Mouse (Mus musculus) embryo, embryonic 11.5 days (tissue): ENCODE data around the gene 4921509C19Rik.
"Not testable (repeated sequence)": the region's sequence is repeated elsewhere in the genome, so short reads cannot be mapped to it uniquely, and the experiment has no call there.

Experiments used
- DNase-seq: peaks from one replicate; pipeline ENCODE4 v3.0.0-alpha.2; 2012; ENCODE audit warnings: low read depth, low spot score

Gene 4921509C19Rik

DNA sequence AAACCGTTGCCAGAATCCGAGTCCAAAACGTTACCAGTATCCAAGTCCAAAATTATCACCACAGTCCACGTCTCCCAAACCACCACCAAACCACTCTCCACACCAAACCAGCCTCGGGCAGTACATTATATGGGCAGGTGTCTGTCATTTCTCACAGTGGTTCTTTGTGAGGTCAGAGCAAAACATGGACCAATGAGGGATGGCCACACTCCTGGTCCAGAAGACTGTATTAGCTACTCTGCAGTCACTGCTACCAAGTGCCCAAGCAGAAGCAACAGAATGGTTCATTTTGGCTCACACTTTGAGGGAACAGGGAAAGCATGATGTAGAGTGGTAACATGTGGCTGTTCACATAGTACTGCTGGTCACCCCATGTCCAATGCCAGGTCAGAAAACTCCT lies at the start of gene 4921509C19Rik:
TSS of gene 4921509C19Rik (minus strand) at position 101 of the 400 bp plus-strand sequence.
- not testable (repeated sequence) for DNase-seq

DNA sequence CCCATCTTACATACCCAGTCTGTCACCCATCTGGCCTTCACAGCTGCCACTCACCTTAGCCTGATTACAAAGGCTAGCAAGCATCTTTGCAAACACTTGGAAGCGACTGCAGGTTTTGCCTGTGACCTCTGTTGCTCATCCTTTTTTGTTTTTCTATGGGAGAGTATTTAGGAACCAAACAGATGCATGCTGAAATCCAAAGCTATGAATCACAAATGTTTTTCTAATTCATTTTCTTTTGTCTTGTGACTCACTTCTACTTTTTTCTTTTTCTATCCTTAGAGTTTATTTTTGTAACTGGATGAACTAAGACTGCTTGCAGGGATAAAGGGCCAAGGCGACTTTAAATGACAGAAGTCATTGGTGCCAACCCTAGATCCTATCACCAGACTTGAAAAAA lies 49.6 kb upstream of the 4921509C19Rik start:
- no peak for DNase-seq

DNA sequence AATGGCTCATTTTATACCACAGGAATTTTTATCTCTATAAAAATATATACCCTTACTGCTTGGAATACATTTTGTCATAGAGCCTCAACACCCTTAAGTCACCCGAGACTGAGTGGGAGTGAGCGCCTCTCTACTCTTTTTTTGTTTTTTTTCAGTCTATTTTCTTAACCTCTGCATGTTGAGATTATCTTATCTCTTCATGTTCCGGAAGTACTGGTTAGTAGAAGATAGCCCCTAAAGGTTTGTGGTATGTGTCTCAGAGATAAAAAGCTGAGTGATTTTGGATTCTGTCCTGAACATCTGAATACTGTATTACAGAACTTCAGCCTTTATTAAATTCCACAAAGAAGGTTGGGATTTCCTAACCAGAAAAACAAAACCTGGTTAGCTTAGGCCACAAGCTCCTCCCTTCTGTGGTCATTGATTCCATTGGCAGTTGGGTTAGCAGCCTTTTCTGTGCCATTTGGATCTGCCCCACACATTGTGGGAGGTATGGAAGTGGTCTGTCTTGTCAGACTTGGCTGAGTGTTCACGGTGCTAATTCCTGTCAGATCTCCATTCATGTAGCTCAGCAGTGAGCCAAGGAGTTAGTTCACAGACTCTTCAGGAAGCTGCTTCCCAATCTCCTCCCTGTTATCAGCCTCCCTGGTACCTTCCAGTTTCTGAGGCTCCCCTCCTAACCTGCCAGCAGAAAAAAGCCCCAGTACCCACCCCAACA lies 48.5 kb upstream of the 4921509C19Rik start:
- no peak for DNase-seq

DNA sequence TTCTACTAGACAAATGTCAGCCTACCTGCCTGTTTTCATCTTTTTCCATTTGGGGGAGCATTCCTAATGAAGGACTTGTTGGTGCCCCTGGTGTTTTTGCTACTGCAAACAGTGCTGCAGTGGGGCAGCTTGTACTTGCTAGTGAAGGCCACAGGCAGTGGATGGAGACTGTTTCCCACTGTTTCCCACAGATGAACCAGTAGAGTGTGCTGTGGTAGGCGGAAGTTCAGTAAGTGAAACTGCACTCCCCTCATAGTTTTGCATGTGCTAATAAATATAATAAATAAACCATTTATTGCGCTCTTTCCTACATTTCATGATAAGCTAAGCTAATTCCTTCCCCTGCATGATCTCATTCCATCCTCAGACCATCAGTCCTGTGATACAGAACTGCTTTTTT lies 43.0 kb upstream of the 4921509C19Rik start:
- DNase-seq: no peak

DNA sequence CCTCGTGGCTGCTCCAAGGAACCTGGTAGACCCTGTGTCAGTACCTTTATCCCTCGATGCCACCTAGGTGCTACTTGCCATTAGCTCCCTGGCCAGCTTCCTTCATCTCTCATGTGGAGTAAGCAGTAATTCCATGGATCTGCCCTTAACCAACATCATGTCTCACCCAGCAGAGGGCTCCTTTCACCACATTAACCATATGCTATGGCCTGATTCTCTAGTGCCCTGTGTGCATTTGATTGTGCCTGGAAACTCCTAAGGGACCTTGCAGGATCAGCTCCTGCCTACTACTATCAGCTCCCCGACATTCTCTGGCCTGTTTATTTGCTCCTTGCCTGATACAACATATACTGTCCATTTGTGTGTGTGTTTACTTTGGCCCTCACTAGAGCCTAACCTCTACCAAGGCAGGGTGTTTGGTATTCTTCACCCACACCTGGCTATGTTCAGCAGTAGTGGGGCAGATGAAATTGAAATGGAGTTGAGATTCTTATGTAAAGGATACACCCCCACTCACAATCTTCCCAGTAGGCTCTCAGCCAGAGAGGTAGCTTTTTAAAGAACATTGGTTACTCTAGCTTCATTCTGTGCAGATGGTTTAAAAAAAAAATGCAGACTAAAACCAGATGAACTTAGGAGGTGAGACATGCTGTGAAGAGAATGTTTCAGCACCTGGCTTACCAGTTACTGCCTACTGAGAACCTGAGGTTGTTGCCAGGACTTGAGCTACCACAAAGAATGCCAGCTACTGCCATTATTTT lies 37.8 kb upstream of the 4921509C19Rik start:
- DNase-seq: no peak

DNA sequence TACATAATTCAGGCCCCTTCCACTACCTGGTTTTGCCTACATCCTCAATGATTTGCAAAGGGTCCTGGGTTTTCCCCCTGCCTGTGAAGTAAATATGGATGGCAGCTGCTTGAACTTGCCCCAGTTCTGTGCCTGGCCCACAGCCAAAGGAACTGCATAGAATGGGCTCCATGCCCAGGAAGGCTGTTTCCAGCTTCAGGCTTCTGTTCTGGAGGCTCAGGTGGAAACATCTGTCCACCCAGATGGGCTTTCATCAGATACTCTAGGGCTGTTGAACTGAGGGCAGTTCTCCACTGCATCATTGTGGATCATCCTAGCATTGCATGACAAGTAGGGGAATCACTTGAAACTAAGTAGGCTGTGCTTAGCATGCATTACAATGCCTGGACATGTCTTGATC lies 36.2 kb upstream of the 4921509C19Rik start:
- DNase-seq: no peak

DNA sequence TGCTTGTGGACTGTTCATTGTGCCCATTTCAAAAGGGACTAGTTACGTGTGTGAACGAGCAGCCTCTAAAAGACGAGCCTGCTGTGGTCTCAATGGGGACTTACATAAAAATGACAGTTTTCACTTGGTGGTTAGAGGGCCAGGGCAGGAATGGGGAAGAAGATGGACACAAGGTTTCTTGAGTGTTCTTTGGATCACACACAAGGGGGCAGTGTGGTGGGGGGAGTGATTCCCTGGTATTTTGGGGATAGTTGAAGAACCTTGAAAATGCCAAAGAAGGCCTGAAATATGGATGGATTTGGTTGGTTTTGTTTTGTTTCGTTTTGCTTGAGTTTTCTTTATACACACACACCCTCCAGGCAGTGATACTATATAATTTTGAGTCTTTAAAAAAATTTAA lies 28.3 kb upstream of the 4921509C19Rik start:
- no peak for DNase-seq

DNA sequence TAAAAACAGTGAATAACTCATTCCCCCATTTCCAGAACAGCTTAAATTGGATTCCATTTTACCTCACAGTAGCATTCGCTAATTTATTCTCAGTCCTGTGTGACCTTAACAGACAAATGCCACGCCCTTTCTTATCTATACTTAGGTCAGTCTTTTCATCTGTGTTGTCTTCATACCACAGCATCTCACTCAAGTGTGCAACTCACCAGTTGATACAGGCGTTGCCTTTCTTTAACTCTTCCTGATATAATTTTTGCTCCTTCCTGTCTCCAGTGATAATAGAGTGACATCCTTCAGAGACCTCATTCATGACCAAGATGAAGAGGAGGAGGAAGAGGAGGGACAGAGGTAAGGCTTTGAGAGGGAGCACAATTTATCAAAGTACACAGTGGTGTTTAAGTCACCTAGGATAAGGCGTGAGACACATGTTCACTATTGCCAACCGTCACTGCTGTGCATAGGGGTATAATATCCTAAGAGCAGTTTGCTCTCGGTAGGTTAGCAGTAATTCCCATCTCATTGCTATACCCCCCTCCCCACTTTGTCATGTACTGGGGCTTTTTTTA lies 24.6 kb upstream of the 4921509C19Rik start:
- no peak for DNase-seq

DNA sequence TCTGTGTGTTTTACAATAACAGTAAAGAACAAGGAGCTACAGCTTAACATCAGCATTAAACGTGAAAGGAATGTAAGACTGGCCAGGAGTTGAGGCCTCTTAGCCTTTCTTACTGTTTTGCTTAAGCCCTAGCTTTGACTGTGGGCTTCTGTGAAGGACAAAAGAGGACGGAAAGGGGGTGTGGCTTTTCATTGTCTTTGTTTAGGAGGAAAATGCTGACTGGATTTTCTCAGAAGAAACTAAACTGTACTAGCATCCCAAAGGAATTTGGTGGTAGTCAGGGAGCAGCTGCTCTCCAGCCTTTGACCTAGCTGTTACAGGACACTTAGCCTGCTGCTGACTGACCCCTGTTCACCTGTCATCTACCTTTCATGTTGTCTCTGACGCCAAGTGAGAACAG lies 22.4 kb upstream of the 4921509C19Rik start:
- no peak for DNase-seq

DNA sequence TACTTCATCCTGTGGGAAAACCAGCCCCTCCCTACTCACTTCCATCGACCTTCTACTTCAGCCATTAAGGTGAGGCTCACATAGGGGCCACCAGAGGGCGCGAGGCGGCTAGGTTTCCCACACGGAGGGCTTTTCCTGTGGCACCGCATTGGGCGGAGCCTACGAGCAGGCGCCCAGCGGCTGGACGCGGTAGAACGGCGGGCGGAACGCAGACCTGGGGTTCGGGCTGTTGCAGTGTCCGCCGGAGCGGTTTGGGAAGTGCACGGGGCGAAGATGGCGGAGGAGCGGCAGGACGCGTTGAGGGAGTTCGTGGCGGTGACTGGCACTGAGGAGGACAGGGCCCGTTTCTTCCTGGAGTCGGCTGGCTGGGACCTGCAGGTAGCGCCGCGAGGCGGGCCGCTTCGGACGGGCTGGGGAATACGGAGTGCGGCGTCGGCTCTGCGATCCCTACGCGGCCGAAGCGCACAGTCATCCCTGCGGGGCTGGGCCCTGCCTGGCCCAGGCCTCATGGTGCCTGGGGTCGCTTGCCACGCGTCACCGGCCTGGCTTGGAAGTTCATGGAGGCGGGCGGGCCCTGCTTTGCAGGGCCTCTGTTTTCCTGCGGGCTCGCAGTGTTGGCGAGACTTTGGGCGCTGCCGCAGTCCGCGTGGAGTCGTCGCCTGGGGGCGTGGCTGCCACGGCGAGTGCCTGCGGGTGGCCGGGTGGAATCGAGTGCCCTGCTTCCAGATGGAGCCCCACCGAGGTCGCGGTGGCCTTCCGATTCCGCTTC lies 18.3 kb upstream of the 4921509C19Rik start, which contains the start of gene Nsfl1c:
TSS of gene Nsfl1c (plus strand) at position 148 of the 769 bp plus-strand sequence.
- peak; percentile 93 for DNase-seq

DNA sequence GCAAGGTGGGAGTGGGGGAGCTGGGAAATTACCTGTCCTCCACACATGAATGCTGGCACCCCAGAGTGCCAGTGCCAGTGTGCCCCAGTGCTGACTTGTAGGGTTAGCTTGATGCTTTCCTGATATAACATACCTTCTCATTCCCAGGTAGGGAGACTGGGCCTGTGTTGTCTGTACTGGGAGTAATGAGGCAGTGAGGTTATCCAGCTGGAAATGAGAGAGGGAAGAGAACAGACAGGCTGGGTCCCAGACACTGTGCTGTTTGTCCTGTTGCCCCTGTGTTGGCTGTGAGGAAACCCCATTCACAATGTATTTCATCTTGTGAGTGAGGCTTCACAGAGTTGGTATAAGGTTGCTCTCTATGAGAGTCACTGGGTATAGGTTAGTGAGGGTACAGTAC lies 10.5 kb upstream of the 4921509C19Rik start:
- no peak for DNase-seq

DNA sequence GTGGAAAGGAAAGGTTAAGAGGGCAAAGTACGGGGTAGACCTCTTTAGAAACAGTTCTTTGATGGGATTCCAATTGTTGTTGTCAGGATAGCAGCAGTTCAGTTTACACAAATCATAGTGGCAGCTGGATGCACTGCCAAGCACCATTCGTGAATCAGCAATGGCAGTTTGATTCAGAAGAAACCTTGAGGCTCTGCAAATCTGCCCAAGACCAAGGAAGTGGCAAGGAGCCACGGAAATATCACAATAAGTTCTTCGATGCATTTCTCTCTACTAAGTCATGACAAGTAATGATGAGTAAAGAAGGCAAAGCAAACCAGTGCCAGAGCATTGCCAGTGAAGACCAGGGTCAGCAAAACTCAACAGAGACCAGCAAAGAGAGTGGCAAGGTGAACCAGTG lies 41.0 kb downstream of the 4921509C19Rik start:
- not testable (repeated sequence) for DNase-seq

DNA sequence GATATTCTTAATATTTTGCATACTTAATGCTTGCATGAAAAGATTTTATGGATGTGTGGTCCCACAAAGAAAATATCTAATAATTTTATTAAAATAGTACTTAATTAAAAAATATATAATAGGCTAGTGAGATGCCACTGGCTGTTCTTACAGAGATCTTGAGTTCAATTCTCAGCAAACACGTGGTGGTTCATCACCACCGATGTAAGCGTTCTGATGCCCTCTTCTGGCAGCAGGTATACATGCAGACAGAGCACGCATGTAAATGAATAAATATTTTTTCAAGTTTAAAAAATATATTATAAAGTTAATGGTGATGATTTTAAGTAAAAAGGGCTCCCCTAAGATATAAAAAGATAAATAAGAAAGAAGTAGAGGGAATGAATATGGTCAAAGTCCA lies 41.8 kb downstream of the 4921509C19Rik start:
- DNase-seq: not testable (repeated sequence)
